Mouse (Mus musculus) kidney, adult 2 months (tissue): ENCODE results near the gene Cphx3. TPM values are rescaled to one million over a fixed set of nuclear protein-coding genes. Genes with fewer than 3 reads are reported as not detected.
"Not testable (repeated sequence)": the region's sequence is repeated elsewhere in the genome, so short reads cannot be mapped to it uniquely, and the experiment has no call there.

Experiments used
- DNase-seq: peaks from one replicate; pipeline ENCODE4 v3.0.0; 2021
- H3K27ac ChIP-seq: fragments of 200-500 bp; 2 replicates; pipeline ENCODE4 v1.5.1; 2012; ENCODE audit warnings: low read depth, low read length, control low read depth, inconsistent platforms; ENCODE audit not compliant: insufficient read depth
- H3K27me3 ChIP-seq: fragments of 200-500 bp; replicated peaks from 2 replicates; pipeline ENCODE4 v1.6.1; 2012; ENCODE audit warnings: mild to moderate bottlenecking, moderate library complexity, low read length, inconsistent platforms; ENCODE audit not compliant: control insufficient read depth, insufficient read depth
- H3K36me3 ChIP-seq: fragments of 200-500 bp; 2 replicates; pipeline ENCODE4 v1.6.1; 2012; ENCODE audit warnings: mild to moderate bottlenecking, moderate library complexity, low read length, inconsistent platforms; ENCODE audit not compliant: control insufficient read depth, insufficient read depth
- H3K4me1 ChIP-seq: fragments of 200-500 bp; 2 replicates; pipeline ENCODE4 v1.6.1; 2011; ENCODE audit warnings: low read length; ENCODE audit not compliant: control insufficient read depth, insufficient read depth
- H3K4me3 ChIP-seq: fragments of 200-500 bp; 2 replicates; pipeline ENCODE4 v1.5.1; 2011; ENCODE audit warnings: mild to moderate bottlenecking, low read depth, low read length, control low read depth; ENCODE audit not compliant: insufficient read depth
- WGBS: fragments of 180-500 bp; shearing (Covaris S2); methylation state at CpG from one replicate; pipeline ENCODE4 v1.1.7; 2018; 5-methylcytosine and 5-hydroxymethylcytosine counted together
- polyA plus RNA-seq: library from polyadenylated mRNA; depleted of rRNA; stranded (reverse); fragments of >200 nt; gene quantifications from 2 replicates; pipeline ENCODE4 v1.2.3, GENCODE M21; 2012; rRNA removed

Cphx3 gene
- 0.33 and 0.50 TPM in 2 replicates for polyA plus RNA-seq

DNA sequence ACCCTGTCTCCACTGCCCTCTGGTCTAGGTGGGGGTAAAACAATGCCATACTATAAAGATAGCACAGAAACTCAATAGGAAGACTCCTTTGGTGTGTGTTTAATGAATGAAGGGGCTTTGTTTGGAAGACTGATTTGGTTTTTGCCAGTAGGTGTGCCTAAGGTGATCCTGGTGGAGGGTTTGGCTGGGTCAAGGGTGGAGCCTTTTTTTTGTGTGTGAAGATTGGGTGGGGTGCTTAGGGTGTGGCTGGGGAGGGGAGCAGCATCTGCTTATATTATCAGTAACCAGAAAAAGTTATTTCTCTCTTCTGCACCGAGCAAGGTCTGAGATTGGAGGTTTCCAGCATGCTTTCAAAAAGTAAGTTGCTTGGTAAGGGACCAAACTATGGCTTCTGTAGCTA lies at the start of gene Cphx3:
TSS of gene Cphx3 (plus strand) at position 301 of the 400 bp plus-strand sequence.
- H3K4me3 ChIP-seq, H3K27me3 ChIP-seq, DNase-seq, H3K36me3 ChIP-seq, H3K4me1 ChIP-seq, H3K27ac ChIP-seq: not testable (repeated sequence)
- WGBS = no CpG with 5 or more reads among the region's 1 CpGs

DNA sequence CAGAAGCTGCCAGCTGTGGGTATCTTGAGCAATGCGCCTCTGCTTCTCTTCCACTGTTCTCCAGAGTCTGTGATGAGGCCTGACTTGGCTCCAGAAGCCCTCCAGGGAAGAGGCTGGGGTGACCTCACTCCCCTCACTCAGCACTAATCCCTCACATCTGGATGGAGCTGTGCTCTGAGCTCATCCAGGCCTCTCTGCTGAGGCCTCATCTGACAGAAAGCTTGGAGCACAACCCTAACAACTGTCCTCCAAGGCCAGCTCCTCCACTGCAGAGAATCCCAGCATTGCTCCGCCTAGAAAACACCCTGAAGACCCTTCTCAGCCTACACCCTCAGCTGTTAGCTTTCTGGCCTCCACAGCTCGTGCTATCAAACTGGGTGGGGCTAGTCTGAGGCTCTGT lies 47.7 kb upstream of the Cphx3 start:
- H3K36me3 ChIP-seq, H3K27me3 ChIP-seq, H3K4me1 ChIP-seq, H3K4me3 ChIP-seq, DNase-seq, H3K27ac ChIP-seq: not testable (repeated sequence)
- WGBS = no CpG with 5 or more reads among the region's 3 CpGs

DNA sequence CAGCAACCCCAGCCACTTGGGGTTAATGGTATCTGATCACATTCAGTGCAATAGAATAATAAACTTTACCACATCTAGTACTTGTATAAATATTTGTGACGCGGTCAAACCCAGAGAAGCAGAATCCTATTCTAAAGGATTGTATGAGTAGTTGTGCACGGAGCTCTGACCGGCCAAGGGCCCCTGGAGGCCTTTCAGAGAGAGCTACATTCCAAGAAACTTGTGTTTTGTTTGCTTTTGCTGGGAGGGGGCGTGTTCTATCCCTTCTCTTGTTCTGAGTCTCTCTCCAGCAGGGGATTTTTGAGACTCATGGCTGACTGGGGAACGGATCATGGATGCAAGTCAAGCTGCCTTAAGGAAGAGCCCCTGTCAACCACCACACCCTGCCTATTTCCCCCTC lies 46.7 kb upstream of the Cphx3 start:
- not testable (repeated sequence) for DNase-seq, H3K27me3 ChIP-seq, H3K4me3 ChIP-seq, H3K4me1 ChIP-seq, H3K27ac ChIP-seq, H3K36me3 ChIP-seq
- no CpG with 5 or more reads among the region's 6 CpGs for WGBS

DNA sequence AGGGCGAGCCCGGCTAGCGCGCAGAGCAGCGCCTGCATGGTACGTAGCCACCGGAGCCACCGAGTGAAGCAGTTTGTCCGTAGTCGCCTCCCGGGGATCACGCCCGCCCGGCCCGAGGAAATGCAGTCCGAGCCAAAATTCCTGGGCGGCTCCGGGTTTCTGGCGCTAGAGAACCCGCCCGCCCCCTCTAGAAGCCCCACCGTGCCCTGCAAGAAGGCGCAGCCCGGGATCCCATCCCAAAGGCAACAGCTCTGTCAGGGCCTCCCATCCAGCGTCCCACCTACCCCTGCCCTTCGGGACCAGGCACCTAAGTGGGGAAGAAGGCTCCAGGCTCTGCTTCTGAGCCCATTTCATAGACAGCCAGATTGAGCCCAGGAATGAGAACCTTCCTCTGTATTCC lies 39.5 kb upstream of the Cphx3 start, which contains the start of gene Gm9780:
TSS of gene Gm9780 (minus strand) at position 101 of the 400 bp plus-strand sequence.
- H3K27me3 ChIP-seq, H3K4me3 ChIP-seq, H3K27ac ChIP-seq, DNase-seq, H3K36me3 ChIP-seq, H3K4me1 ChIP-seq: not testable (repeated sequence)
- no CpG with 5 or more reads among the region's 26 CpGs for WGBS

DNA sequence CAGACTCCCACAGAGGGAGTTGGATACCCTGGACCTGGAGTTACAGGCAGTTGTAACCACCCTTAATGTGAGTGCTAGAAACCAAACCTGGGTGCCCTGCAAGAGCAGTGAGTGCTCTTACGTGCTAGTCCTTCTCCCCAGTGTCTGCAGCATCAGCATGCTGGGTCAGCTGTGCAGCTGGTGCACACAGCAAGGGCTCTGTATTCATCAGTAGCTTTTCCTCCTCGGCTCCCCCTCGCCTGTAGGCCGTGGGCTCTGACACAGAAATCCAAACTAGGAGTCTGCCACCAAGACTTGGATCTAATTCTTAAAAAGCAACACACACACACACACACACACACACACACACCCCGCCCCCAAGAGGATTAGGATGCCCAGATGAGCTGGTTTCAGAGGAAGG lies 37.1 kb upstream of the Cphx3 start:
- WGBS = no CpG with 5 or more reads among the region's 5 CpGs
- not testable (repeated sequence) for DNase-seq, H3K4me3 ChIP-seq, H3K27me3 ChIP-seq, H3K36me3 ChIP-seq, H3K4me1 ChIP-seq, H3K27ac ChIP-seq

DNA sequence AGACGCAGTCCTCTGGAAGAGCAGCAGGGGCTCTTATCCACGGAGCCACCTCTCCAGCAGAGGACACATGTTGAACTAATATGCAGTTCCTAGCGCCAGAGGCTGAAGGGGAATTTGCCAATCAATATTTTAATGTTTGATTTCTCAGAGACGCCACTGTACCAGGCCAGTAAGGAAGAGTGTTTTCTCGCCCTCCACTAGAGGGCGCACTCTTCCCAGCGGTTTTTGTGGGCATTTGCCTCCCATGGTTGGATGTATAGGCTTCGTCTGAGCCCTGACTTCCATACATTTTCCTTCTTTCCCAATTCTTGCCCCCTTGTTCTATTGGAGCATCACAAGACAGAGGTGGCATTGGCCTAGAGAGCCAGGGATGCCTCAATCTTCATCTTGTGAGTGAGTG lies 35.1 kb upstream of the Cphx3 start:
- not testable (repeated sequence) for H3K27ac ChIP-seq, H3K4me1 ChIP-seq, H3K4me3 ChIP-seq, DNase-seq, H3K36me3 ChIP-seq, H3K27me3 ChIP-seq
- WGBS = no CpG with 5 or more reads among the region's 8 CpGs

DNA sequence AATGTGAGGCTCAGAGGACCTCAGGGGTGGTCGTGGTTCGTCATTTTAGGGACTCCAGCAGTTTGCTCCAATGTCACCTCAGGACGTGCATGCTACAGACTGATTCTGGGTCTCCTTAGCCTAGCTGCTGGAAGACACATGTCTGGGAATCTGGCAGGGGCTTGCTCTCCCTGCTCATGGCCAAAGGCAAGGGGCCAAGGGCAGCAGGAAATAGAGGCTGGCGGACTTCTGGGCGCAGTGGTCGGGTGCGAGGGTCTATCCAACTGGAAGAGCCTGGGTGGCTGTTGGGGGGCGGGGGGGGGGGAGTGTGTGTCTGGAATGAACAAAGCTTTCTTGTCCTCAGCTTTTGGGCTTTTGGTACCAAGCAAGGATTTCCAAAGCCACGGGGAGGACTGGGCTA lies 33.3 kb upstream of the Cphx3 start:
- not testable (repeated sequence) for DNase-seq, H3K4me3 ChIP-seq, H3K36me3 ChIP-seq, H3K4me1 ChIP-seq, H3K27ac ChIP-seq, H3K27me3 ChIP-seq
- no CpG with 5 or more reads among the region's 9 CpGs for WGBS

DNA sequence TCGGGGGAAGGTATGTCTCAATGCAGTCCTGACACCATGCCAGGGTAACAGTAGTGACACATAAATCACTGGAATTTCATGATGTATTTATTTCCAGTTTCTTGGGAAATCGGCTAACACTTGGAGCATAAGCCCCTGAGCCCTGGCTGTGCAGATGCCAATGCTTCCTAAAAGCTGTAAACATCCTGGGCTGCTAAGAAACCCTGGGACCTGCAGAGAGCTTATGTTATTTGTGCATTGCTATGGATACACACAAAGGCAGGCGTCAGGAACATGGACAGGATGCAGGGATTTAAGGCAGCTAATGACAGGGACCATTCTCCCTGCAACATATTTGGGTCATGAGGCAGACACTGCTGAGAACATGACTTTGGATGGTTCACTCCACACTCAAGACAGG lies 23.9 kb upstream of the Cphx3 start:
- not testable (repeated sequence) for H3K36me3 ChIP-seq, H3K27ac ChIP-seq, H3K4me3 ChIP-seq, DNase-seq, H3K4me1 ChIP-seq, H3K27me3 ChIP-seq
- WGBS = no CpG with 5 or more reads among the region's 3 CpGs

DNA sequence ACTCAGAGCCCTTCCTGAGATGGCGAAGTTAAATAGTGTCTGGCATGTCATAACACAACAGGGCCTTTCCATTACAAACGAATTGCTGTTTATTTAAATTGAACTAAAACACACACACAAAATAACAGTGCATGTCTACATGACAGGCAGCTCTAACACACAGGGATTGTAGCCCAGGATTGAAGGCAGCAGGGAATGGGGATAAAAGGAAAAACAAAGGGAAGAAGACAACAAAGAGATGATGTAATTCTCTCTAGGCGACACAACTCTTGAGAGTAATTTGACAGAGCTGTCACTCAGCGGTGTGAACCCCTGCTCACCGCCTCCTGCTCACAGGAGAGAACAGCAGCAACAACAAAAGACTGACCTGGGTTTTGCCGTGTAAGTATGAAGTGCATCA lies 22.7 kb upstream of the Cphx3 start:
- H3K27me3 ChIP-seq, H3K4me1 ChIP-seq, H3K36me3 ChIP-seq, H3K4me3 ChIP-seq, H3K27ac ChIP-seq, DNase-seq: not testable (repeated sequence)
- WGBS = no CpG with 5 or more reads among the region's 6 CpGs

DNA sequence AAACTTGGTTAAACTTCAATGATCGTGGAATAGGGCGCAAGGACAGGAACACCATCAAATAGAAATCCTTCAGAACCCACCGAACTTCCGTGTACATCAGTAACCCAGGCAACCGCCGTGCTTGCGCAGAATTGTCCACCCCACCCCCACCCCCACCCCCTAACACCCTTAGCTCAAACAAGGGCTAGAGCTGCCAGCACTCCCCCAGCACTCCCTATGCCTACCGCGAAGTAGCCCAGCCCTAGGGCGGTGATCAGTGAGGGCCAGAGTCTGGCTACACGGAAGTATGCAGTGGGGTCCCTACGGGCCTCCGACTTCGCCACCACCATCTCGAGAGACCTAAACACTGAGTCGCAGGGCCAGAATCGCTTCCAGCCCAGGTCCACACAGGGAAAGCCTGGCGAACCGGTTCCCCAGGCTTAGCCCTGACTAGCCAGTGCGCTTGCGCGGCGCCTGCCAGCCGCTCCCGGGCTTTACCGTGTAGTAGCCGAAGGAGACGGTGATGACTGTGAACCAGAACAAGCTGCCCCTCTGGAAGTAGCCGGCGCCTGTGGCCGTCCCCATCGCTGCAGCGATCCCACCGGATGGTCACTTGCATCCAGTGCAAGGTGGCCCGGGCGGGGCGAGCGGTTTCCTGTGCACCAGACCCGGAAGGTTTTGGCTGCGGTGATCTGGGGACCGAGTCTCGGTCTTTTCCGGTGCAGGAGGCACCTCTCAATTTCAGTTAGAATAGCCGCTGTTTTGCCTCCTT lies 15.3 kb upstream of the Cphx3 start:
- H3K4me1 ChIP-seq, H3K36me3 ChIP-seq, H3K27me3 ChIP-seq, DNase-seq, H3K27ac ChIP-seq, H3K4me3 ChIP-seq: not testable (repeated sequence)
- WGBS = no CpG with 5 or more reads among the region's 44 CpGs

DNA sequence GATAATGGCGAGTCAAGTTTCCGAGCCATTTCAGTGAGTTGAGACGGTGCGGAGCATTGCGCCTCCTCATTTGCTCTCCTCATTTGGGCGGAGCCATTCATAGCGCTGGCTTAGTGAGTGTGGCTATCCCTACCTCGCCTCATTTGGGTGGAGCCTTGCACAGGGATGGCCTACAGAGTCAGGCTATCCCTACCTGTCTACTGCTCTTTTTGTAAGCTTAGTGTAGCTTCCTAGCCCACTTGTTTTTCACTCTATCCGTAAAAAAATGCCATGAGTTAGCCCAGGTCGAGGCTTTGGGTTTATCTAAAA lies 14.8 kb upstream of the Cphx3 start, which contains the start of gene Tmem254c:
TSS of gene Tmem254c (minus strand) at position 31 of the 309 bp plus-strand sequence.
- not testable (repeated sequence) for H3K4me1 ChIP-seq, H3K27ac ChIP-seq, H3K27me3 ChIP-seq, H3K36me3 ChIP-seq, H3K4me3 ChIP-seq, DNase-seq
- no CpG with 5 or more reads among the region's 10 CpGs for WGBS
